Mouse (Mus musculus) G1E (cell line): ENCODE results near the gene Spcs3.

ENCODE experiments used
- CTCF ChIP-seq: IDR thresholded peaks from 2 replicates; pipeline ENCODE4 v1.5.1; 2012; ENCODE audit warnings: low read depth, low read length, inconsistent platforms, mixed read lengths
- GATA1 ChIP-seq: IDR thresholded peaks from 2 replicates; pipeline ENCODE4 v1.6.1; 2012; ENCODE audit warnings: borderline replicate concordance, low read length, inconsistent platforms, mixed read lengths
- POLR2AphosphoS5 ChIP-seq: IDR thresholded peaks from 2 replicates; pipeline ENCODE4 v1.6.1; 2012; ENCODE audit warnings: low read depth, low read length, inconsistent platforms; ENCODE audit not compliant: insufficient replicate concordance
- TAL1 ChIP-seq: conservative IDR thresholded peaks from 2 replicates; pipeline ENCODE4 v1.6.1; 2012; ENCODE audit warnings: low read depth, low read length, inconsistent platforms, mixed read lengths

DNA sequence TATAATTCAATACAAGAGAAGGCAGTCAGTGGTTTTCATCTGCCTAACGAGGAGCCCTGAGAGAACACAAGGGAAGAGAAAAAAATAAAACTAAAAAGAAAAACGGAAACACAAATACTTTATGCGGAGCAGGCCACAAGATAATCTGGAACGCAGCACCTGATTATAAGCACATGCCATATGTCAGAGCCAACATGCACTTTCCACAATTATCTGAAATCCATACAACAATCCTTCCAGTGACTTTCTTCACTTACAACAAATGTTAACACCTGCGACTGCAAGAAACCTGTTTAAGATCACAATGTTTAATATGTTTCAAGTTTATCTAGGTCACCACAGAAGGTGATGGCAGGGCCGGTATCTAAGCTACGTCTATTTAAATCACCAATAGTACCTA is 1.2 kb downstream of the Spcs3 start:
- no peak for TF ChIP-seq CTCF
- TF ChIP-seq TAL1 = no peak
- no peak for TF ChIP-seq GATA1
- no peak for TF ChIP-seq POLR2AphosphoS5
